Mouse (Mus musculus) layer of hippocampus, adult 2 months (tissue): ENCODE measurements around the gene Sept10. TPM values are rescaled to one million over a fixed set of nuclear protein-coding genes. Genes with fewer than 3 reads are reported as not detected.

Source experiments
- DNase-seq, 2 experiments: peaks; one replicate each; pipeline ENCODE4 v3.0.0; 2022; ENCODE audit warnings: low spot score in 2 of 2
- H3K27ac ChIP-seq: fragments of 200-600 bp; 2 replicates; pipeline ENCODE4 v1.8.1; 2022
- H3K4me3 ChIP-seq: fragments of 200-600 bp; 2 replicates; pipeline ENCODE4 v1.8.1; 2022; ENCODE audit warnings: mild to moderate bottlenecking
- CTCF ChIP-seq: fragments of 200-600 bp; conservative IDR thresholded peaks from 2 replicates; pipeline ENCODE4 v1.8.1; 2022; ENCODE audit warnings: antibody characterized with exemption, mild to moderate bottlenecking, moderate library complexity
- long read RNA-seq, 2 experiments: library from polyadenylated mRNA; stranded (forward); transcript quantifications; one replicate each; pipeline ENCODE4 v2.0.0; 2021; ENCODE audit warnings: borderline mapping rate in 2 of 2
- total RNA-seq, 2 experiments: library from RNA; stranded (reverse); gene quantifications; 2 replicates each; pipeline ENCODE4 v1.2.3; 2021

Sept10 gene
- total RNA-seq, result 1 to 10 TPM; 8.0 to 8.7 TPM
- long read RNA-seq, experiment 1, partial matches to known transcripts, result 0 of 2 reads
- long read RNA-seq, experiment 1, other reads (novel, unspliced or antisense), result 1 of 2 reads
- long read RNA-seq, experiment 2, result 0 reads

DNA sequence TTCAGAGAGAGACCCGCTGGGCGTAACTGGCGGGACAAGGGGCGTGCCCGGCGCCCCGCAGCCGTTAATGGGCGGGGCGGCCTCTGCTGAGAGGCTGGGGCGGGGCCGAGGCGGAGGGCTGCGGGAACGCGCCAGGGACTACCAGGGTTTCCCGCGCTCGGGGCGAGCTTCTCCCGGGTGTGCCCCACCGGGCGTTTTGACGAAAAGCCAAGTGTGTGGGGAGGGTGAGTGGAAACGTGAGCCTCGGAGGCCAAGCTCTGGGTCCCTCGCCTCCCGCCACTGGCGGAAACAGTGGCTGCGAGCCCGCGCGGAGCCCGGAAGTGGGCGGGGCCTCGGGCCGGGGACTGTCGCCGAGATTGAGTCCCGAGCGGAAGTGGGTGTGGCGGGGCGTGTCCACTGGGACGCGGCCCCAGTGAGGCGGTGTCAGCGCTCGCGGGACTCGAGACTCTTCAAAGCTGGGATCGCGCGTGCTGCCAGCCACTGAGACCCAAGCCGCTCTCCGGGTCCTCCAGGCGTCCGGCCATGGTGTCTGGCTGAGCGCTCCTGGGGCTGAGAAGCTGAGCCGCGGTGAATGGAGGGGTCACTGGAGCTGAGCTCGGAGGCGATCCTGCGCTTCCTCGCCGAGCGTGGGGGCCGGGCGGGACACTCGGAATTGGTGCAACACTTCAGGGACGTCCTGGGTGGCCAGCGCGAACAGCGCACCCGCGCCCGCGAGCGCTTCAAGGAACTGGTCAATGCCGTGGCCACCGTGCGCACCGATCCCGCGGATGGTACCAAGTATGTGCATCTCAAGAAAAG, at the start of gene Sept10, which contains the start of gene Sowahc:
Sept10 (minus strand) TSS at position 375 of the 798 bp plus-strand sequence.
Sowahc (plus strand) TSS at position 481 of the 798 bp plus-strand sequence.
- Histone ChIP-seq H3K27ac (peak within 1 kb of the TSS; percentile 94), H3K4me3 (peak within 1 kb of the TSS; percentile 93)
- DNase-seq, result peak; percentile 93 to 97
- TF ChIP-seq CTCF, result no peak

GRCm38 (mm10) chr10:59268754-59269153, 47.1 kb upstream of the Sept10 start:
- no peak overlapping the region for H3K27ac ChIP-seq
- DNase-seq, result no peak
- no peak for TF ChIP-seq CTCF
- H3K4me3 ChIP-seq, result no peak overlapping the region

DNA sequence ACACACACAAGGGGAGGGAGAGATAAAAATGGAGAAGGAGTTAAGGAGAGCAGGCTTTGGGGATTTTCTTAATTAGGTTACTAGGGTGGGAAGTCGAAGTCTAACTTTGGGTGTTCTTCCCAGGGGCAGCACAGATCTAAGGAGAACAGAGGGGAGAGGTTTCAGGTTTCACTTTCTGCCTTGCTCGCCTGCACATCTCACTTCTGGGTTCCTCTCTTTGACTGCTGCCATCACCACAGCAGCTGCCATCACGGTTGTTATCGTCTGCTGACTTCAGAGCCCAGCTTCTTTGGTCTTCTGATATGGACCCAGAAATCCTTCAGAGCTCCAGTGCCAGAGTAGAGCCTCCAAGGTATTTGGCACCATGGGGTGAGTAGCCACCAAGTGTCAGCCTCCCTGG, 46.5 kb upstream of the Sept10 start:
- Histone ChIP-seq H3K27ac (no peak overlapping the region), H3K4me3 (no peak overlapping the region)
- TF ChIP-seq CTCF, result no peak
- DNase-seq, result no peak

- no peak for DNase-seq
- Histone ChIP-seq H3K4me3 (no peak overlapping the region), H3K27ac (no peak overlapping the region)
- TF ChIP-seq CTCF, result no peak
These were observed 45.6 kb upstream of the Sept10 start for GRCm38 (mm10) chr10:59267275-59267674.

DNA sequence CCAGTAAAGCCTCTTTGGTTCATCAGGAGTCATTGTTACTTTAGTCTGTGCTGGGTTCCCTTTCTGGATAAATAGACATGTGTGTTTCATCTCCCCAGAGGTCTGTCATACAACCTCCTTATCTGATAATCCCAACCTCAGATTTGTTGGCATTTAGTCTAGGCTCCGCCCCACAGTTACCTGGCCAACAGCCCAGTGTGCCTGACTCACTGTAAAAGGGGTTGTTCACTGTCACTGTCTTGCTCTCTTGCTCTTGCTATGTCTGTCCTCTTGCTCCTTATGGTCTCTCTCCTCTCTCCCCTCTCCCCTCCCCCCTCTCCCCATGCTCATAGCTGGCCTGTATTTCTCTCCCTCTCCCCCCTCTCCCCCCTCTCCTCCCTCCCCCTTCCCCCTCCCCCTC, 44.5 kb upstream of the Sept10 start:
- H3K4me3 ChIP-seq, result no peak overlapping the region
- DNase-seq, result no peak
- TF ChIP-seq CTCF, result no peak
- peak overlapping the region; percentile 5; the same call in 1 of the 2 replicates for H3K27ac ChIP-seq

GRCm38 (mm10) chr10:59265674-59266073, 44.0 kb upstream of the Sept10 start:
- peak overlapping the region; percentile 5; the same call in 1 of the 2 replicates for H3K27ac ChIP-seq
- TF ChIP-seq CTCF, result no peak
- H3K4me3 ChIP-seq, result no peak overlapping the region
- DNase-seq, result no peak

DNA sequence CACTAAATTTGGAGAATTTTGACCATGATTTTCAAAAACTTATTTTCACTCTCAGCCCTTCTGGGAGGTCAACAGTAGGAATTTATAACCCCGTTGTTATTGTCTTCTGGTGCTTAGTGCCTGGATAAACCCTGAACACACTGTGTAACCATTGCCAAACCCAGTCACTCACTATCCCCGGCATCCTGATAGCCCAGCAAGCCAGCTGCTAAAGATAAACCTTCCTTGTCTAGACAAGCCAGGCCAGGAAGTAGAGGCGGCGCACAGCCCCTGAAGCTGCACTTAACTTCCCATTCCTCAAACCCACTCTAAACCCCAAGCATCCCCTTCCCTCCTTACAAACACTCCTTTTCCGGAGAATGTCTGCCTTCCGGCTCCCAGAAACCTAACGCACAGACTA, 43.4 kb upstream of the Sept10 start:
- no peak for DNase-seq
- Histone ChIP-seq H3K4me3 (no peak overlapping the region), H3K27ac (no peak overlapping the region)
- no peak for TF ChIP-seq CTCF

DNA sequence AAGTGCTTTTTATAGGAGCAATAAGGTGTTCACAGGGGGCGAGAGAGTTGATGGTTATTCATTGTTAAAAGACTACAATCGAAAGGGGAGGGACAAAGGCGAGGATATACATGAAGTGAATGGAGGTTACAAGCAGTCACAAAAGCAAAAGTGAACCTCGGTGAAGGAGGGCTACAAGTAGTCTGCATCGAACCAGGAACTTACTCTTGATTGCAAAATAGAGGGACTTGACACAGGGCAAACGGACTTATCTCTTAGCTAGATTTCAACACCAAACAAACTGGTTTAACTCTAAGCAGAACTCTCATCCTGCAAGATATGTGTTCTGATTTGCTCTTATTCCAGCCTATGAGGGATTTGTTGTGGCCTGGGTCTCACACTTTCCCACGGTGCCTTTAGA, 41.3 kb upstream of the Sept10 start:
- no peak overlapping the region for H3K4me3 ChIP-seq
- DNase-seq, result no peak
- TF ChIP-seq CTCF, result no peak
- H3K27ac ChIP-seq, result no peak overlapping the region

GRCm38 (mm10) chr10:59262021-59262420, 40.4 kb upstream of the Sept10 start:
- no peak for TF ChIP-seq CTCF
- no peak overlapping the region for H3K4me3 ChIP-seq
- DNase-seq, result no peak
- H3K27ac ChIP-seq, result no peak overlapping the region

- H3K4me3 ChIP-seq, result no peak overlapping the region
- no peak for TF ChIP-seq CTCF
- no peak overlapping the region for H3K27ac ChIP-seq
- no peak for DNase-seq
These were observed 40.0 kb upstream of the Sept10 start for GRCm38 (mm10) chr10:59261603-59262002.

DNA sequence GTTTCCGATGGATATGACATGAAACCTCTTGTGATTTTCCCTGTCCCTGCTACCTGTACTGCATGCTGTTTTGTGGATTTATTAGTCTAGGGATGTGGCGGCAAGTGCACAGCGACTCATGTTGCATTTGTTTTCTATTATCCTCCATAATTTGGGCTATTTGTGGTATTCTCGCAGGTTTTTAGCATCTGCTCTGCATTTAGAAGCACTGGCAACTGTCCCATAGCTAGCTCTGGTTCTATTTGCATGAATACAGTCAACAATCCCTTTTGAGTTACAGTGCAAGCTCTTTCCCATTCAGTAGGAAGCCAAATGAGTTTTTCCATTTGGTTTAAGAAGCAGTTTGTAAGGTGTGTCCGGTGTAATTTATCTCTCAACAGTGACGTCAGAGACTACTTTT, 37.9 kb upstream of the Sept10 start:
- Histone ChIP-seq H3K4me3 (peak overlapping the region; percentile 9; the same call in 1 of the 2 replicates), H3K27ac (peak overlapping the region; percentile 24; the same call in 1 of the 2 replicates)
- peak; percentile 19 to 51 for DNase-seq
- no peak for TF ChIP-seq CTCF

- no peak for TF ChIP-seq CTCF
- DNase-seq, result no peak
These were observed 34.9 kb upstream of the Sept10 start for GRCm38 (mm10) chr10:59256533-59256932.

GRCm38 (mm10) chr10:59253541-59254079, 32.0 kb upstream of the Sept10 start:
- Histone ChIP-seq H3K27ac (no peak overlapping the region), H3K4me3 (no peak overlapping the region)
- DNase-seq, result no peak
- no peak for TF ChIP-seq CTCF

More at GRCm38 (mm10) chr10:59256533-59256932, 34.9 kb upstream of the Sept10 start:
- no peak overlapping the region for H3K27ac ChIP-seq
- no peak overlapping the region for H3K4me3 ChIP-seq
